Comparison of ENCODE assay signal across 8 mouse cellular contexts in genomic region chr3:51364703-51365516, GRCm38 (mm10). TPM values are rescaled to one million over a fixed set of nuclear protein-coding genes. Genes with fewer than 3 reads are reported as not detected.
DNase-seq lines count a peak whose midpoint lies in the region; ATAC-seq lines count a peak whose summit lies in the region.

No protein-coding gene starts in this region.

- ATAC-seq in inflammation-experienced regulatory T-cells, adult 6 months: peak; percentile 97
- ATAC-seq in megakaryocyte, adult 5-6 weeks (ENCODE audit: poor library complexity, severe bottlenecking): peak; percentile 95

- DNase-seq in adrenal gland, adult 18-20 months (ENCODE audit: low spot score in 2 of 2): peak; percentile 56 to 63
- DNase-seq in embryo, embryonic 10.5 days (ENCODE audit: low spot score): peak; percentile 90
- DNase-seq in gastrocnemius, postnatal 10 days: peak; percentile 61
- peak; percentile 69 to 90 for DNase-seq in left cerebral cortex, adult 9 months (ENCODE audit: low spot score in 2 of 2)
- DNase-seq in right cerebral cortex, adult 18-20 months: peak; percentile 91
- peak; percentile 44 for DNase-seq in urinary bladder, adult 2 months (ENCODE audit: low spot score)

RNA-seq across cellular contexts. Expression of gene Elf2, which starts 24.4 kb away (rescaled TPM):
- 10 to 100 TPM; 61.9 to 78.4 TPM for total RNA-seq in adrenal gland, adult 18-20 months (2021)
- total RNA-seq in gastrocnemius, postnatal 10 days (2021): 10 to 100 TPM; 50.9 to 58.2 TPM
- polyA plus RNA-seq in inflammation-experienced regulatory T-cells, adult 6 months (2017; shearing (Covaris generic)): 10 to 100 TPM; 51.8 to 74.2 (median 57.7) TPM
- total RNA-seq in megakaryocyte, adult 5-6 weeks (2015): 37.0 and 39.6 TPM in 2 replicates
- total RNA-seq in megakaryocyte, adult 5-6 weeks (2017): 98.4 and 102 TPM in 2 replicates
- polyA plus RNA-seq in urinary bladder, adult 2 months (2012; rRNA removed): 52.0 and 53.9 TPM in 2 replicates

RNA-seq across cellular contexts. Expression of gene Mgarp, which starts 31.6 kb away (rescaled TPM):
- total RNA-seq in adrenal gland, adult 18-20 months (2021): 100 to 1,000 TPM; 605 to 839 TPM
- total RNA-seq in gastrocnemius, postnatal 10 days (2021): under 1 TPM; 0.43 to 0.63 TPM
- 1 to 10 TPM in 1 of 3 experiments, under 1 TPM in 1, not detected in 1; 0.78 to 1.2 TPM for polyA plus RNA-seq in inflammation-experienced regulatory T-cells, adult 6 months (2017; shearing (Covaris generic))
- total RNA-seq in megakaryocyte, adult 5-6 weeks (2015): not detected in 2 replicates
- not detected in 2 replicates for total RNA-seq in megakaryocyte, adult 5-6 weeks (2017)
- 2.9 and 3.6 TPM in 2 replicates for polyA plus RNA-seq in urinary bladder, adult 2 months (2012; rRNA removed)

RNA-seq across cellular contexts. Expression of gene Ndufc1, which starts 43.9 kb away (rescaled TPM):
- total RNA-seq in adrenal gland, adult 18-20 months (2021): 100 to 1,000 TPM; 725 to 859 TPM
- 100 to 1,000 TPM; 828 to 975 TPM for total RNA-seq in gastrocnemius, postnatal 10 days (2021)
- 100 to 1,000 TPM; 222 to 324 (median 265) TPM for polyA plus RNA-seq in inflammation-experienced regulatory T-cells, adult 6 months (2017; shearing (Covaris generic))
- 118 and 150 TPM in 2 replicates for total RNA-seq in megakaryocyte, adult 5-6 weeks (2015)
- 46.2 and 78.2 TPM in 2 replicates for total RNA-seq in megakaryocyte, adult 5-6 weeks (2017)
- polyA plus RNA-seq in urinary bladder, adult 2 months (2012; rRNA removed): 295 and 320 TPM in 2 replicates

RNA-seq across cellular contexts. Expression of gene Naa15, which starts 50.0 kb away (rescaled TPM):
- total RNA-seq in adrenal gland, adult 18-20 months (2021): 10 to 100 TPM; 54.1 to 59.7 TPM
- 10 to 100 TPM; 48.1 to 52.6 TPM for total RNA-seq in gastrocnemius, postnatal 10 days (2021)
- polyA plus RNA-seq in inflammation-experienced regulatory T-cells, adult 6 months (2017; shearing (Covaris generic)): 10 to 100 TPM; 24.0 to 37.7 (median 30.3) TPM
- 49.5 and 61.9 TPM in 2 replicates for total RNA-seq in megakaryocyte, adult 5-6 weeks (2015)
- 50.3 and 66.1 TPM in 2 replicates for total RNA-seq in megakaryocyte, adult 5-6 weeks (2017)
- polyA plus RNA-seq in urinary bladder, adult 2 months (2012; rRNA removed): 21.1 and 22.9 TPM in 2 replicates

Comparison
In these comparisons a context has a peak if more than half of its experiments do, and no peak if none do; other contexts are left out.
1. Peak in every context shown above with its lines: DNase-seq and ATAC-seq.
2. RNA of gene Mgarp, which starts 31.6 kb away (total RNA-seq): 605 to 839 TPM in adrenal gland, adult 18-20 months; 0.43 to 0.63 TPM in gastrocnemius, postnatal 10 days and not detected in megakaryocyte, adult 5-6 weeks; every median in the first group is over 100 times any median in the second.
3. RNA of gene Ndufc1, which starts 43.9 kb away (total RNA-seq): 828 to 975 TPM in gastrocnemius, postnatal 10 days and 725 to 859 TPM in adrenal gland, adult 18-20 months; 46.2 to 150 TPM in megakaryocyte, adult 5-6 weeks; every median in the first group is over 4 times any median in the second.